Mouse (Mus musculus) frontal cortex, postnatal 10 days (tissue): ENCODE data around the gene Myoz2.

Experiments used
- DNase-seq, 2 experiments: peaks; one replicate each; pipeline ENCODE4 v3.0.0; 2022; ENCODE audit warnings: low spot score in 2 of 2, mixed read lengths in 1 of 2

Myoz2 gene

DNA sequence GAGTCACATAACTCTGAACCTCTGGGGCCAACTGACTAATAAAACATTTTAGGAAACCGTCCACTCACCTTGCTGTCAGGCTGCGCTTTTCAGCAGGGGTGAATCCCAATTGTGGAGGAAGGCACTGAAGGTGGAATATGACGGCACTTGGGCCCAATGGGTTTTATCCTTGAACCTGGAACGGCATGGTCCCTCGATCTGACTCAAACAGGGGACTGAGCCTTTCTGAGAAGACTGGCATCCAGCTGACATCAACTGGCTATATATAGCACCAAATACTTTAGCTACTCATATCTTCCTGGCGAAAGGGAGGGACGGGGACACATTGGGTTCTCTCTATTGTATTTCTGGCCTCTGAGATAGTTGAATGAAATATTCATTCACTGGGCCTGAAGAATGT lies at the start of gene Myoz2:
Gene Myoz2, minus strand, starts transcription at position 264 of the 400 bp plus-strand sequence.
- DNase-seq = no peak

GRCm38 (mm10) chr3:123081665-123082064 lies 46.9 kb upstream of the Myoz2 start:
- DNase-seq = no peak

- DNase-seq = no peak
Measured at GRCm38 (mm10) chr3:123080943-123081342, 46.1 kb upstream of the Myoz2 start.

- DNase-seq = no peak
Measured at GRCm38 (mm10) chr3:123080017-123080725, 45.4 kb upstream of the Myoz2 start.

DNA sequence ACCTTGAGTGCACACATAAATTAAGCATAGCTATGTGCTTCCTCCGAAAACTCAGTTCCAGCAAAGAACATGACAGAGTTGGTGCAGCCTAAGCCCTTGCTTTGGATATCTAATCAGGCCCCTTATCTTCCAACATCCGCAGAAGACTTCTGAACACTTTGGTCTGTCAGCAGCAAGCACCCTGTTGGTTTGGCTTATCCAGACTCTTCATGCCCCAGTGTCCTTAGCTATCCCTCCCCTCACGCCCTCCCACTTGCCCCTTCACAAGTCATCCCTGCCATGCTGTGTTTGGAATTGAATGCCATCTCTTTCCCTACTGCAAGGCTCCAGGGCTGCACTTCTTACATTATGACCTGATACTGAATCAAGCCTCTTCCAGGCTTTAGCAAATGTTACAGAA lies 40.9 kb upstream of the Myoz2 start:
- DNase-seq = no peak

DNA sequence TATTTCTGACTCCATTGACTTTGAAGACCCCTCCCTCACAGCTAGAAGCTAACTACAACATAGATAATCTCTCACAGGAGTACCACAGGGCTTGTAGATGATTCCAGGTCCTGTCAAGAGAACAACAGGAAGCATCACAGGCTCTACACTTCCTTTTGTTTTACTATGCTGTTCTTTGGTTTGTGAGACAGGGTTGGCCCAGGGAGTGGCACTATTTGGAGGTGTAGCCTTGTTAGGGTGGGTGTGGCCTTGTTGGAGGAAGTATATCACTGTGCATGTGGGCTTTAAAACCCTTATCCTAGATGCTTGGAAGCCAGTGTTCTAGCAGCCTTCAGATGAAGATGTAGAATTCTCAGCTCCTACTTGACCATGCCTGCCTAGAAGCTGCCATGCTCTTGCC lies 40.2 kb upstream of the Myoz2 start:
- DNase-seq = no peak

DNA sequence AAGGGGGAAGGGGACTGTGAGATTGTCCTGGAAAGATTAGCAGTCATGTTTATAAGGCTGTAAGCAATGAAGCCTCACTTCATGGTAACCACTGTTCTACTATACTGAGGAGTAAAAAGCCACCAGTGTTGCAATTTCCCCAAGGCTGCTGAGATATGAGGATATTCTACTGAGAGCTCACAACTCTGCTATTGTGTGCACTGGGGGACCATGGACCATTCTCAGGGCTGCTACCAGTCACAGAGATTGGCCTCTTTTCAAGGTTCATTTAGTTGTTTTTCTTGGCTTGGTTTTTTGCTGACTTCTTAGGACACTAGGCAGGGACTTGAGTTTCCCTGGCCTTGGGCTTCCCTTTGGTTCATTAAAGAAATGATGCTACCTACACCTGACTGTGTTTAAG lies 38.5 kb upstream of the Myoz2 start:
- DNase-seq = no peak

DNA sequence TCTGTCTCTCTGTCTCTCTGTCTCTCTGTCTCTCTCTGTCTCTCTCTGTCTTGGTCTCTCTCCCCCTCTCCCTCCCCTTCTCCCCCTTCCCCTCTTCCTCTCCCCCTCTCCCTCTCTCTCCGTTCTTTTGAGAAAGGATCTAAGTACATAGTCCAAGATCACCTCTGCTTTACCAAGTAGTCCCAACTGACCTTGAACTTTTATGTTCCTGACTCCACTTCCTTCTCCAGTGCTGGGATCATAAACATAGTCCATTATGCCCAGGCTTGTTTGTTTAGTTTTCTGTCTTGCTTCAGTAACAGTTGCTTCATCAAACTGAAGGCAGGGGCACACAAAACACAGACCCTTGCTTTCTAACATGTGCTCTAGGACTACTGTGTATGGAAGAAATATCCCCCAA lies 37.7 kb upstream of the Myoz2 start:
- no peak for DNase-seq

GRCm38 (mm10) chr3:123070996-123071395 lies 36.2 kb upstream of the Myoz2 start:
- DNase-seq = no peak

DNA sequence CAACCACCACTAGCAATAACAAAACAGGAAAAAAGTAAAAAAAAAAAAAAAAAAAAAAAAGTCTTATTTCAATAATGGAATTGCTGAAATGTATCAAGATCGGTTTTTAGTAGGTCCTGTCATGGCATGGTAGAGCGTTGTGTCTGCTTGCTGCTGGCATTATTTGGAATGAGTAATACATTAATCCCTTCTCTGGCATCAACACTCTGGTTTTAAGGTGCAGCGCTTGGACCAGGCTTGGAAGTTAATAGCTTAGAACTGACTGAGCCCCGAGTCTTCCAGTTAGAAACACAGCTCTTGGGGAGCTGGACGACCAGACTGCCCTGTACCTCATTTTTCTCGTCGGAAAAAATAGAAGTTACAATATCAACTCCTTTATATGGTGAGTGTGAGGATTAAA lies 32.0 kb upstream of the Myoz2 start:
- DNase-seq = no peak

DNA sequence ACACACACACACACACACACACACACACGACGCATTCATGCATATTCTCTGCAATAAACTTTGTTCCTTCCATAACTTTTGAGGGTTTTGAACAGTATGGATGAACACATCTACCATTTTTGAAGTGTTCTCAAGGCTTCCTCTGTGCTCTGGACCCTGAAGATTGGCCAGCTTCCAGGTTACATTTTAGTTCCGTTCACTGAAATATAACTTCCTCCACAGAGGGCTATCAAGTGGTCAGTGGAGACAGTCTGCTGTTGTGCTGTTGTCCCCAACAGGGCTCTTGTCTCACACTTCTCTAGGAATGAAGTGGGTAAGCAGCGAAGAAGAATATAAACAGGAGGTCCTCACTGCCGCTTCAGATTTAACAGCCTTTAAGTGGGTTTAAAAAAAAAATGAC lies 30.7 kb upstream of the Myoz2 start:
- no peak for DNase-seq

- DNase-seq = no peak
Measured at GRCm38 (mm10) chr3:123064186-123064585, 29.4 kb upstream of the Myoz2 start.

DNA sequence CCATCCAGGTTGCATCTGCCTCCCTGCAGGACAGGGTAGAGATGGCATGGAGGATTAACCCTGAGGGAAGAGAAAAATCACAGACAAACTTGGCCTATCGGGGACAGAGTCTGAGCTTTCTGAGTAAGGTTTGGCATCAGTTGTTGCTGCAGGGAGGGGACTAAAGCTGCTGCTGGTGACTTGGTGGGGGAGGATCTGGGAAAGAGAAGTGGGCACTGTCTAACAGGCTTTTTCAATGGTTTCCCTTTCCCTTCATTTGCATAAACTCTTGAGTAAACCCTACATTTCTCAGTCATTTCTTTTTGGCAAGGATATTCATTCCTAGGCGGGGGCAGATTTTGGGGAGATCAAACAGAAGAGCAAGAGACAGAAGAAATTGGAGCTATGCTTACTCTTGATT lies 27.1 kb upstream of the Myoz2 start:
- DNase-seq = no peak

- no peak for DNase-seq
Measured at GRCm38 (mm10) chr3:123058832-123059231, 24.0 kb upstream of the Myoz2 start.

GRCm38 (mm10) chr3:123054178-123054577 lies 19.4 kb upstream of the Myoz2 start:
- DNase-seq = no peak

DNA sequence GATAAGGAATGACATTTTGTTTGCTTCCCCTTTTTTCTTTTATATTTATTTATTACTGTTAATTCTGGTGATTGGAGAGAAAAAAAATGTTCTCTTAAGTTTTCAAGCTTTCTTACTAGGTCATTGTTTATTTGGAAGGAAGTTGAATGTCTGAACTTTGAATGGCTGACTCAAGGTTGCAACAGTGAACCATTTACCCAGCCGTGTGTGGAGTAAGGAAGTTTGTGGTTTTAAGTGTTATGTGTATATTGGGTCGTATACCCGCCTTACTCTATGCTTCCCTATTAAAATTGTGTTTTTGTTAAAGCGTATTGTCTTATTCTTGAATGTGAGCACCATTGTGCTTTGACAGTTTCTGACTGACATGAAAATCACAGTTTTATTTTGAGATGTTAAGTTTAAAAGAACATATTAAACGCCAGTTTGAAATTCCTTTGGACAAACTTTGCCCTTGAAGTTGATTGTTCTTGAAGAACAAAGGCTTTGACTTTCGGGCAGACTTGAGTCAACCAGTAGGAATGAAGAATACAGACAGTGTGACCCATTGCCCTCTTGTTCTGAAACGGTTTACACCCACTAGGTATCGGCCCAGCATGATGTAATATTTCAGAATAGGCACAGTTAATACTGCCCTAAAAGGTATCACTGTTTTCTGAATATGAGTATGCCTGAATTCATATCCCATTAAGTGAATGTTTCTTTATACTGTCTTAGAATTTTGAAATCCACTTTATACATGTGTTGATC lies 18.6 kb upstream of the Myoz2 start:
- no peak for DNase-seq

GRCm38 (mm10) chr3:123042308-123042707 lies 7.5 kb upstream of the Myoz2 start:
- DNase-seq = no peak

DNA sequence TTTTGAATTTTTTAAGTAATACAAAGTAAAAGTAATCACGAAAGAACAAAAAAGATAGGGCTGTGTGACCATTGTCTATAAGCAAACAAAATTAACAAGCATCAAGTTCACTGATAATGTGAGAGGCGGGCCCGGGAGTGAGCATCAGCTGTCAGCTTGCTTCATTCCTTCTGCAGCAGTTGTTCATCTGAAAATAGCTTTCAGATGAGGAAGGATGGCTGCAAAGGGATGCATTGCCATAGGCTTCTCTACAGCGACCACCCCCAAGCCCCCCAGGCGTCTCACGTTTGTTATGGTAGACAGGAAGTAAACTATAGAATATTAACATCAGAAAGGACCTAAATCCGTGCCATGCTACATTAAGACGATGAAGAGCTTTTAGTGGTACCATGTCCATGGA lies 1.0 kb downstream of the Myoz2 start:
- no peak for DNase-seq

GRCm38 (mm10) chr3:123025634-123026033 lies 9.2 kb downstream of the Myoz2 start:
- DNase-seq = no peak

- no peak for DNase-seq
Measured at GRCm38 (mm10) chr3:123024496-123025234, 10.2 kb downstream of the Myoz2 start.

DNA sequence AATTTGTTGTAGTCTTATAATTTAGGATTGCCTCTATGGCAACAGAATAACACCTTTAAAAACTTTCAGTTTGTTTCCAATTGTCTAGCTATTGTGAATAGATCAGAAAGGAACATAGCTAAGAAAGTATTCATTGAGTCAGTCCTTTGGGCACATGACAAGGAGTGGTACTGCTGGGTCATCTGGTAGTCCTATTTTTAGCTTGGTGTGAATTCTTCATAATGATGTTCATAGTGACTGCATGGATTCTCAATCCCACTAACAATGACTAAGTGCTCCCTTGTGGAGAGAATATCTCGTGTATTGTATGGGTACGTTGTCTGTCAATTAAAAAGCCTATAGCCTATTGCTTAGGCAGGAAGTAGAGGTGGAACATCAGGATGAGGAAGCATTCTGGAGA lies 16.0 kb downstream of the Myoz2 start:
- no peak for DNase-seq

DNA sequence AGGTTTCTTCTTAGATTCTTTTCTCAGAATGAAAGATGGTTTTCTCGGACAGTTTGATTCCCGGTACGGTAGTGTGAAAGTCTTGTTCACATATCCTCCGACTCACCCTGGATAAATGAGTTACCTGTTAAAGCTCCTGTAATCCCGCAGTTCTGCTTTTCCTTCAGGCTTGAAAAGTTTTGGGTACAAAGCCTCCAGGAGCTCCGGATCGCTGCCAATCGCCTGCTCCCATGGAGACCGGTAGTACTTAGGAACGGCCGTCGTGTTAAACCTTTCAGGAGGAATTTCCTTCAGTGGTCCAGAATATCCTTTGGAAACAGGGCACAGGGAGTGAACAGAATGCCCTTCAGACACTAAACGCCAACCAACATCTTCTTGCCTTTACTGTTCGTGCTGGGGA lies 21.3 kb downstream of the Myoz2 start:
- DNase-seq = no peak

DNA sequence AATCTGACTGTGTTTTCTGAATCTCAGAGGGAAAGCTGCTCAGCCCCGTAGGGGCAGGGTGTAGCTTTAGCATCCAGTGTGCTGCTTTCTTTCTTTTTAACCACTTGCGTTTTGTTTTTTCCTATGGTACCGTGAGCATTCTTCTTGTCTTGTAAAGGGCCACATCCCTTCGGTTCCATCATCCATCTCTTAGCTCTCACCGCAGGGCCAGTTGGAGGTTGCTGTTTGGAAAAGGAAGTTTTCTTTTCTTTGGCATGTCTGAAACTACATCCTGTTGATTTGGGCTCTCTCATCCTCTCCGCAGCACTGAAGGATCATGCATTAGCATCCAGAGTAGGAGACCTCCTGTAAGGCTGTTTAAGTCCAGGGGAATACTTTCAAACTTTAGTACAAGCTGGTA lies 25.4 kb downstream of the Myoz2 start:
- DNase-seq = no peak
